Mouse (Mus musculus) adrenal gland, postnatal 10 days (tissue): Measurements from ENCODE around the gene Hoxa9. TPM values are rescaled to one million over a fixed set of nuclear protein-coding genes. Genes with fewer than 3 reads are reported as not detected.

Experiments used
- DNase-seq: peaks from one replicate; pipeline ENCODE4 v3.0.0; 2021; ENCODE audit warnings: mixed read lengths
- long read RNA-seq, 2 experiments: library from polyadenylated mRNA; stranded (forward); transcript quantifications; one replicate each; pipeline ENCODE4 v2.0.0; 2021
- total RNA-seq, 2 experiments: library from RNA; stranded (reverse); gene quantifications; 2 replicates each; pipeline ENCODE4 v1.2.3; 2021

Gene Hoxa9
- total RNA-seq = 1 to 10 TPM; 3.0 to 4.4 TPM
- long read RNA-seq, experiment 1, partial matches to known transcripts = 0 of 1 reads
- long read RNA-seq, experiment 1, other reads (novel, unspliced or antisense) = 0 of 1 reads
- long read RNA-seq, experiment 2, transcript Hoxa9-201 (2 exons, 3,226 nt) = major isoform, 5 of 9 reads
- long read RNA-seq, experiment 2, partial matches to known transcripts = 0 of 9 reads
- long read RNA-seq, experiment 2, other reads (novel, unspliced or antisense) = 2 of 9 reads

DNA sequence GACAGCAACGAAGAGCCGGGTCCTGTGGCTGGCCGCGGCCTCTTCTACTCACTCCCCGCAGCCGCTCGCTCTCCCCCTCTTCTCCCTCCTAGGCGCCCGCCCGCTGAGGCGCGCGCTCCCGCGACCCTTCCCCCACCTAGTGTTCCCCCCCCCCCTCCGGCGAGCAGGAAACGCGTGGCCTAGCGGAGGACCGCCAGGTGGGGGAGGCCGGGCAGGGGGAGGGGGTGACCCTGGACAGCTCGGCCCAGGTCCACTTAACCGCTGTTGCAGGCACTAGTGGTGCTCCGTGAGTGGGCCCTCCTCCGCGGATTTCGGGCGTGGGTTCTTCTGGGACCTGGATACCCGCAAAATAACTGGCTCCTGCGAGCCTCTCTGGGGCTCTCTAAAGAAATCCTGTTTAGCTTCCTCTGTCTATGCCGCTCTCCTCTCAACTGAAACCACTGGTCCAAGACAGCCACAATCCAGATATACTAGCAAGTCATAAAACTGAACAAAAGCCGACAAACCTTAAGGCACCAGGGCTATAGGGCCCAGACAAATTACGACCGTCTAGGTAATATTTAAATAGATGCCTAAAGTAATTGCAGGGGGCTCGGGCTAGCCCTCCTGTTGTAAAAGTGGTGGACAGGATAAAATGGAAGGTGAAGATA is at the start of gene Hoxa9:
Gene Hoxa9 (minus strand): TSS at position 574 of the 650 bp plus-strand sequence.
- DNase-seq = no peak

DNA sequence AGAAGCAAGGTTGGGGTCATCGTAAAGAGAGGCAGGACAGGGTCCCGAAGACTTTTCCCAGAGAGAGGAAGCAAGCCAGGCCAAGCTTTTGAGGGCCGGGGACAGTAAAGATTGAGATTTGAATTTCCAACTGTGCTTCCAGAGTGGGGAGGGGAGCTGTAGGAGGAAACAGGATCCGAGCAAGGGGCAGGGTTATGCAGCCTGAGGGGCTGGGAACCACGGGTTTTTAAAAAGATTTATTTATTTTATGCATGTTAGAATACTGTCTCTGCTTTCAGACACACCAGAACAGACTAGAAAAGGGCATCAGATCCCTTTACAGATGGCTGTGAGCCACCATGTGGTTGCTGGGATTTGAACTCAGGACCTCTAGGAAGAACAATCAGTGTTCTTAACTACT is 46.0 kb upstream of the Hoxa9 start:
- DNase-seq = no peak

DNA sequence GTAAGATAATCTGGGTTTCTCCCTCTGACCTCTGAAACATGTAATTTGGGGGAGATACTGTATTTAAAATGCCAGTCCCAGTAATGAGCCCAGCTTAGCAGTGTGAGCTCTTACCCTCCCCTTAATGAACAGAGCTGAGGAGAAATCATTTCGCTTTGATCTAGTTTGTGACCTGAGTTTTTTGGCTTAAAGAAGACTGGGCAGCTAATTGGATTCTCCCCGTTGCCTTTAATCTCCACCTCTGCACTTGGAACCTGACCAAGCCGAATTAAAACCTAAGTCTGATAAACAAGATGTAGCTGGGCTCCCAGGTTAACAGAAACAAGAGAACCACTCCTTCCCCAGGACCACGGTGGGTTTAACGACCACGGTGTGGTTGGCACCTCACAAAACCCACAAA is 45.5 kb upstream of the Hoxa9 start:
- DNase-seq = no peak

DNA sequence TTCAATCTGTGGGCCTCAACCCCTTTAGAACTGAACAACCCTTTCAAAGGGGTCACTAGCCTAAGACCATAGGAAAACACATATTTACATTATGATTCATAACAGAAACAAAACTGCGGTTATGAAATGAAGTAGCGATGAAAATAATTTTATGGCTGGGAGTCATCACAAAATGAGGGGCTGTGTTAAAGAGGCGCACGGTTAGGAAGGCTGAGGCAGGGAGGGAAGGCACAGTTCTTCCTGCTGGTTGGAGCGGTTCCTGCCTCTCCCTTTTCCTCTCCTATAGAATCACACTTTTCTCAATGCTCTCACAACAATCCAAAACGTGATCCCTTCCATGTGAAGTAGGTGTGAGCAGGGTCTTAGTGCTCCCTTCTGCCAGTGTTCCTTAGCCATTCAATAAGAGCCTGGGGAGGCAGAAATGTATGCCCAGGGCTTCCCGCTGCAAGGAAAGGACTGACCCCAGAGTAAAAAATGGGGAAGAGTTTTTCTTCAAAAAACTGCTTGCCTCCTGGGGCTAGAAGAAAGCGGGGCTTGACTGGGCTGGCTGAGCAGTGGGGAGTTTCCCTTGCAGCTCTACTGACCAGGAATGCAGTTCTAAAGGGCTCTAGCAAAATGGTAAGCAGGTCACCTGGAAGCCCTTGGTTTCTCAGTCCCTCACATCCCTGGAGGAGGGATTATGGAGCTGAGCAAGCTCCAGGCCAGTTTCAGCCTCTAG is 44.8 kb upstream of the Hoxa9 start:
- DNase-seq = no peak

DNA sequence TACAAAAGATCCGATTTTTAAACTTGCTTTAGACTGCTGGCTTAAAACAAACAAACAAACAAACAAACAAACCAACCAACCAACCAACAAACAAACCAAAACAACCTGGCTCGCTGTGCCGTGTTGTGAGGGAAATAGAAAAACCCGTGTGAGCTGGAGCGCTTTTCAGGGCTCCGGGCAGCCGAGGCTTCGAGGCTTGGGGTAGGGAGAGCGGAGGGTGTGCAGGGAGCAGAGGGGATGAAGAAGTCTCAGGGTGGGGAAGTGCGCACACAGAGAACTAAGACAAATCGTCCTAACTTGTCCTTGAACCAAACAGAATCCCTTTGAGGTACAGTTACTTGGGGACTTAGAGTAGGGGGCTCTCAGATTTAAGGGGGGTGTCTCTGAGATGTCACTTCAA is 43.7 kb upstream of the Hoxa9 start:
- no peak for DNase-seq

DNA sequence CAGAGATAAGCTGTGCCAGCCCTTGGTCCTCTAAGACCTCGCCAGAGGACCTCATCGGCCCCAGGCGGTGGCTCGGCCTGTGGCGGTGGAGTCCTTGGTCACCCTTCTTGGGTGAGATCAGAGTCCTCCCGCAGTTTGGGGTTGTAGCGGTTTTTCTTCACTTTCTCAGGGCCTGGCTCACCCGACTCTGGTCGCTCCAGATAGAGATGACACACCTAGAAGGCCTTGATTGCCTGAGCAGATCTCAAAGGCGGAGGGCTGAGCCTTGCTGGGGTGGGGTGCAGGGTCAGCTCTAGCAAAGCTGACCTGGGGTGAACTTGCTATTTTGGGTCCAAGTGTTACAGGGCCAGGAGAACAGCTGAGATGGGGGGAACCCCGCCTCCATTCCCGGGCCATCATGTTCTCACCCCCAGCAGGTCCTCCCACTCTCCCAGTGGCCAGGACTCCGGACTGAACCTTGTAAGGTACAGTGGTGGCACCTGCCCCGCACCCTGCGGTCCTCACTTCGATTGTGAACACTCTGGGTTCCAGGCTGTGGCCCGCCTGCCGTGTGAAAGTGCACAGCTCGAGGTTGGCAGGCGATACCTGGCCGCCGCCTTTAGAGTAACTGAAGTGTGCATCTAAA is 42.9 kb upstream of the Hoxa9 start:
- no peak for DNase-seq

DNA sequence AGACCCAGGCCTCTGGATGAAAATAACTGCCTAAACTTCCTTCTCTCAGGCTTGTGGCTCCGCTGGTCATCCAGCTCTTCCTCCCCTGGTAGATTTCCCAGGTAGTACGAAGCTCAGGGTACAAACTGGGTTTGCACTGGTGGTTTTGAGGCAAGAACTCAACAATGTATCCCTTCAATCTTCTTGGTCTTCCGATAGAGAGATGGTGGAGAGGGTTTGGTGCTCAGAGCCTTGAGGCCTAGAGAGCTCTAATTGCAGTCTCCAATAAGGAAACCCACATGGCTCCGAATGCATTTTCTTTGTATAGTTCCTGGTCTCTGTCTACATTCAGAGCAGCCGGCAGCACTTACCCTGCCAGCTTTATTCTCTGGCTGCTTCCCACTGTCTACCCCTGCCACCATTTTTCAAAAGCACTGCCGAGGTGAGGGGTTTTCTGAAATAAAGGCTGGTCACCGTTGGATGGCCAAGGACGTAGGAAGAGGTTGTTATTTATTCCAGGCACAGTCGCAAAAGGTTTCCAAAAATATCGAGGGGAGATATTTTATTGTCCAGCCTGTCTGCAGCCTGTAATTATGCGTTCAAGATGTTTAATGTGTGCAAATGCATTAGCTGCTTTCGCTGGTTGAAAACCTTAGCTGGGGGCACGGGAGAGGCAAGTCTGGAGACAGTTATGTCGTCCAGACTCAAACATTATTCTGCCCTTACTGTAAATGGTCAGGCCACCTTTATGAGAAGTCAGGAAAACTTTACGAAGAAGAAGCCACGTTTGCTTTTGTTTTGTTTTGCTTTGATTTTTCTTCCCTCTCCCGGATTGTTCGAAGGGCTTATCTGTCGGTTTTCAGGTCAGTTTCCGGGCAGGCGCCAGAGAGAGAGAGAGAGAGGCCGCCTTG is 42.1 kb upstream of the Hoxa9 start:
- no peak for DNase-seq

DNA sequence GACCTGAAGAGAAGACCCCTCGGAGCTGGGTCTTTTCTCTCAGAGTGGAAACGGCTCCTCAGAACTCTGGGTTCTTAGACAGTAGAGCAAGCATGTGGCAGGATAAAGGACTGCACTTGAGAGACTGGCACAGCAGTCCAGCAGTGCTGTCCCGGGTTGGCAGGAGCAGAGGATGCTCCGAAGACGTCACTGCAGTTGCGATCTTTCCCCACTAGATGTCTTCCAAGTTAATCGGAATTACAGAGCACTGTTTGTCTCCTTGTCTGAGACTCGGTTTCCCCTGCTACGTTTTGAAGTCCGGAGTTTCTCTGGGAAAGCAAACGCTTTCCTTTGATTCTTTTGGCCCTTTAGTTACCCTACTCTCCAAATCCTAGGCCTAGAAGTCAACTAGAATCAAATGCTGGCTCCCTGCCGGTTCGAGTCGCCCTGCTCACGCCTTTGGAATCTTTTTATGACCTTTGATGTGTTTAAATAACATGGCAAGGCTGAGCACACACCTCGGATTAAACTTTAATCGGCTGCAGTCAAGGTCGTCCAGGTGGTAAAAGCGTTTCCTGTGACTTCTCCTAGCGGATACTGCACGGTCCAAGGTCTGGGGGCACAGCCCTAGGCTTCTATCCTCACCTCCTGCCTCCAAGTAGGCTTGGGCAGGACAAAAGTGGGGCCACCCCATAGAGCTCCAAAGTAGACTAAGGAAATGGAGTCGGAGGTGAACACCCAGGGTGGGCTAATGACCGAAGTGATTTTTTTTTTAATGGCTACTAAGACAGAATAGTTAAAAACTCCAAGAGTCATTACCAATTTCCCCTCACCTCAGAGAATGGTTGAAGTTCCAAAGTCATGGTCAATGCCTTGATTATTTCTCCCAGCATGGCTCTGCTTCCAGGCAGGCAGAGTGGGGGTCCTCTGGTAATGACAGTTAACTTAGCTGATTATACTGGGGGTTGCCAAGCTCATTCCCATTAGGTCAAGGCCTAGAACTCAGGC is 39.9 kb upstream of the Hoxa9 start:
- DNase-seq = peak; percentile 78

DNA sequence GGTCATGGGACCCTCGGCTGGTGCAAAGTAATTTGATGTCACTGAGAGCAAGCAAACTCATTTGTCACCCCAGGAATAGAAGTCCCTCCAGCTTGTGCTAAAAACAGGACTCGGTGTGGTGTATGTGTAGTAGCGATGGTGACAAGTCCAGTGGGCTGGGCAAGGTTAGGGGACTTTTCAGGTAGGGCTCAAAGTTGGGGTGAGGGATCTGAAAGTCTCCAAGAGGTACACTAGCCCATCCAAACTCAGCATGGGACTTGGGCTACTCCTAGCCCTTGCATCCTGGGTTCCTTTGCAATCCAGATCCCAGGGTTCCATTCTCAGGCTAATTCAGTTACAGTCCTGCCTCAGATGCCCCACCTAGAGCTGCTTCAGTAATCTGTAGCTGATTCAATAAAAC is 37.9 kb upstream of the Hoxa9 start:
- DNase-seq = no peak

DNA sequence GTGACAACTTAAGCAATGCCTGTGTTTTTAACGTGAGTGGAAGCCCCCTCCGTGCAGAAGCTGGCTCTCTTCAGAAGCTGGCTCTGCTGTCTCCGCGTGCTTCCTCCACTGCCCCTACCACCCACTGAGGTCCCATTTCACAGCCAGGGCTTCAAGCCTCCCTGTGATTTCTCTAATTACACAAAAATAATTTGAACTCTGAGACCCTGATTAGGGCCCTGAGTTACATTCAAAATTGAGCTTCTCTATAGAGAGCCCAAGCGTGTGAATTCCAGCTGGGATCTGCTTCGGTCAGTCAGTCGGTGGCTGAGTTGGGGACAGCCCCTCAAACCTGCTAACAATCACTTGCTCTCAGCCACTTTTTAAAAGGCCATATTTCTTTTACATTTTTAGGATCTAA is 37.5 kb upstream of the Hoxa9 start:
- DNase-seq = no peak

DNA sequence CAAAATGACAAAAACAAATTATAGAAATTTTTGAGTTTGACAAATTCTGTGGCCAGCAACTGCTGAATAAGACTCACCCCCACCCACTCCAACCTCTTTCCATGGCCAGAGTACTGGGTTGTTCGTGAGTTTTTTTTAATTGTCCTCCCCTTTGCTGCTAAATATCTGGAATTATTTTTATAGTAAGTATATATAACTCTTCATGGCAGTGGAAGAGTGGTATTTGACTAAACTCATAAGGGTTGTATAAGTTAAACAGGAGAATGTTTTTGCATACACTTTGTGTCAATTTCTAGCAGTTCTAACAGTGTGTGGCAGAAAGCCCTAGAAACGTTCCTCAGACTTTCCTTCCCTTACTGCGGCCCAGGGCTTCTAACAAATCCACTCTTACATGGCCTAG is 36.8 kb upstream of the Hoxa9 start:
- no peak for DNase-seq

DNA sequence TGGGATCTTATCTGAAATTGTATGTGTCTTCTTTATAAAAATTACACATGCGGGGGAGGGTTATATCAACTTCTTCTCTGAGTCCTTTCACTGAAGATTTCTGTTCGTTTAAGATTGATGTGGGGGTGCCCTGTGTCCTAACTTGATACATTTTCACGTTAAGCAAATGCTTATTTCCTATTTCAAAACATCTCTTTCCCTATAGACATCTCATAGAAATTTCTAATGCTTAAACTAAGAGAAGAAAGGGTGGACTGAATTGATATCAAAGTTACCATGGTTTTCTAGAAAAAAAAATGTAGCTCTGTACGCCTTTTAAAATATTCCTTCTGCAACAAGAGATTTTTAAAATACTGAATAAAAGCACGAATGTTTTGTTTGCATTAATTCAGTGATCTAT is 36.3 kb upstream of the Hoxa9 start:
- no peak for DNase-seq

DNA sequence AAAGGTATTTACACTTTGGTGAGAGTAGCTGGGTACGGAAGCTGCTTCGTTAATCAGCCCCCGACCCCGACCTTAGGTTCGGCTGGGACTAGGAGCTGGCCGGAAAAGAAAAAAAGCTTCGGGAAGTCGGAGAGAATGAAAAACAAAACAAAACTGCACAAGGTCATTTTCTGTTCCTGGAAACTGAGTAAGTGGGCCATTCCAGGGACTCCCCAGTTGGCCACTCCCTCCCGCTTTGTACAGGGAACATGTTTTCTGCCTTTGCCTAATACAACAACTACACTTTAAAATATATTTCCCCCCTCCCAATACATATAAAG is 35.7 kb upstream of the Hoxa9 start:
- DNase-seq = no peak

DNA sequence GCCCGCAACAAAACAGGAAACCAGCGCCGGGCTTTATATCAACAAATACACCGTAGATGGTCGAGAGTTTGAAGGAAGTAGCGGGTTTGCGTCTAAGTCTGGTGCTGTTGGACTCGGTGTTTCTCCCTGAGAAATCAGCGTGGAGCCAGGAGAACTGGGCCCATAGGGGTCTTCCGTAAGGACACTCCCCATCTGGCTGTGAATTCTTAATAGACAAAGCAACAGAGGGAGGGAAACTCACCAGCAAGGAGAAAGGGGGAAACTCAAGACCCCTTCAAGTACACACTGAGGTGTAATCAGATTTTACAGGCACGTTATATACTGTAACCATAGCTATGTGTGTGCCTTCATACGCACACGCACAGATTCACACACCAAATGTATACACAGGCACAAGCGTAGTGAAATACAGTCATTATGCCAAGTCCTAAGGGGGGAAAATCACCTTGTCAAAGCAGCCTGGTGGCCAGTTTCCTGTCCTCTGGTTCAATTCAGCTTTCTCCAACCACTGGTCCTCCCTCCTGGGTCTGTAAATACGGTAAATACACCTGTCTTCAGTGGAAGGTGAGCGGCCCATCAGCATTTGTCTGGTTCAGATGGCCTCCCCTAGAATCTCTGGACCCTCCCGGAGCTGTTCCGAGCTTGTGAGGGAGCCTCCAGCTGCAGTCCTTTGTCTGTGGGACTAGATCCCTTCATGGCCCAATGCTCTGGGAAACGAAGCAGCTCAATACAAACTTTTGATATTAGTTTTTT is 35.2 kb upstream of the Hoxa9 start:
- no peak for DNase-seq

DNA sequence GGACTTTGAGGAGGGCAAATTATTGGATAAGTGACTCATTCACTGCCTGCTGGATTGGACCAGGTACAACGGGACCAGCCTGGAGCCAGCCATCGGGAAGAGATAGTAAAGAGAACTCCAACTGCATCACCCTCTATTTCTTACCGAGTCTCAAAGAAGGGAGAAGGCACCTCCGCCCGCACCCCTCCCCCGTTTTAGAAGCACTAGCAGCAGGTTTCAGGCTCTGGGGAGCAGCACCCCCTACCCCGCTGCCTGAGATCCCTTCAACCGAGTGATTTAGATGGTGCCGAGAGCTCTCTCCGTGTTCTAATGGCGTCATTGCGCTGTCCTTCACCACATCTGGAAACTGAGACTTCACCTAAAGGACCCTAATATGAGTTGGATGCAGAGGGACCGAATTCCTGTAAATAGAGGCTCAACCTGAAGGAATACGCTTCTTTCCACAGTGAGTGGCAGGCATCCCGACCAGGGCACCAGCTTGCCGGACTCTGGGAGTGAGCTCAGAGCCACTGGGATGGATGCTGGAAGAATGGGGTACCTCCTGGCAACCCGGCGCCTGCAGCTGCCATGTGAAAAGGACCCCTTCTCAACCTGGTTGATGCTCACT is 34.5 kb upstream of the Hoxa9 start:
- no peak for DNase-seq

DNA sequence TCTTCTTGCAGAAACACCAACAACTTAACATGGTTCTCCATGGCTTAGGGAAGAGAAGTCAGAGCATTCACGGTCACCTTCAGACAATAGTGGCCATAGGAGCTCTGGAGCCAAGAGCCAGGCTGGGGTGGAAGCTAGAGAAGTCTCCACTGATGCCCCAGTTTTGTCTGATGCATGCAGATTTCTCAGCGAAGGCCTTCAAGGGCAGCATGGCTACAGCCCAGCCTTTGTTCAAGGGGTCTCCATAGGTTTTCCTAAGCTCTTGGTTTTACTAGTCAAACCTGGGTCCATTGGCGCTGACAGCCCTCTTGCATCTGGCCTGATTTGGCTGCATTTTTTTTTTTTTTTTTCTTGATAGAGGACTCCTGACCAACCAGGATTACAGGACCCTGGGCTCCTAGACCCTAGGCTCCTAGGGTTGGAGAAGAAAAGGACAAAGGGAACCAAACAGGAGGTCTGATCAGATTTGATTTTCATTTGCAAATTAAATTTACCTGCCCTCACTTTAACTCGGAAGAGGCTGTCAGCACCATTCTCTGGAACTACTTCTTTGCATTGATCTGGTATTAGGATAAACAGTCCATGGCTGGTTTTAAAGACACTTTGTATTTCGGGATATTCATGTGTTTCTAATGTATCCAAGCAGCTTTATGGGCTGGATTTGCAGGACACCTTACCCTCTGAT is 33.4 kb upstream of the Hoxa9 start:
- DNase-seq = no peak

DNA sequence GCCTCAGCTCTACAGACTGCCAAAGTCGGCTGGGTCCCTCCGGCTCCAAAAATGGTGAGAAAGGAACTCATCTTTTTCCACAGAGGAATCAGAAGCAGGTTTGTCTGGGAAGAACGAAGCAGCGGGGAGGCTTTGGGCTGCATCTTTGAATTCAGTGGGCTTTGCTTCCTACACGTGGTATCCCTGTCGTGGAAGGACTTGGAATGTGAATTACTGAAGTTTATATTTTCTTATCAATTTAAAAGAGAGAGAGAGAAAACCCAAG is 32.4 kb upstream of the Hoxa9 start:
- no peak for DNase-seq

DNA sequence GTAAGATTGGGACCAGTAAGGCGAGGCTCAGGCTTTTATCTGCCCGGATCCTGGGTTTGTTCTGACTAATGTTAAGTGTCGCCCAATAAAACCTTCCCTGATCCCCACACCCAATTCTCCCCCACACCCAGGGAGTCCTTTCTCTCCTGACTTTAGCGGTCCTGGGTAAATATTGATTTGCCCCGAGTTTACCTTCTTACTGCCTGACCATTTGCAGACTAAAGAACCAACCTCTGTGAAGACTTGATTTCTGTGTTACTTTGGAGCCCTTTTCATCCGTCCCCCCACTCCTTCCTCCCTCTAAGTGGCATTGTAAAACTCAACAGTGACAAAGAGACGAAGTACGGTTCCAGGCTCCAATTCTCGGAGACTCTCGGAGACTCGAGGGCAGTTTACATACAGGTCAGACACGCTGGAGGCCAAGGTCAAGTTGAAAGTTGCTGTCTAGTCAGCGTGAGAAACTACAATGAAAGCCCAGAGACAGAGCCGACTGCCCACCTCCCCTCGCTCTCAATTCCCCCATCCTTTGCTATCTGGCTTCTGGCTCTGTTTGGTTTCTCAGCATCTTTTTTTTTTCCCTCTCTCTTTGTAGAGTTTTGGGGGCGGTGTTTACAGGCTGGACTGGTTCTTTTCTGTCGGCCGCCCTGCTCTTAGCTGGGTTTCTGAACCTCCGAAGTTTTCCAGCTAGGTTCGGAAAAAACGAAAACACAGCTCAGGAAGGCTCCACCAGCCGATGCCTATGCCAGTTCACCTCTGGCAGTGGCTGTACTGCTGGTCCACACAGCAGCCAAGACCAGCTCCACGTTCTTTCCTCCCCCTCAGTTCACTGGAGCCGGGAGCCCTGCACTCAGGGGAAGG is 31.8 kb upstream of the Hoxa9 start:
- no peak for DNase-seq
